Mouse (Mus musculus): ENCODE measurements at regions not wholly inside any gene's neighbourhood (a gene's known extent, or its start where the extent isn't known, plus 50 kb on each side); places are given as distances from the start of the nearest gene placed in this dataset.

GRCm38 (mm10) chr15:61395296-61395826 lies 472.5 kb upstream of the A1bg start:
- DNase-seq, result peak; percentile 39 to 61

DNA sequence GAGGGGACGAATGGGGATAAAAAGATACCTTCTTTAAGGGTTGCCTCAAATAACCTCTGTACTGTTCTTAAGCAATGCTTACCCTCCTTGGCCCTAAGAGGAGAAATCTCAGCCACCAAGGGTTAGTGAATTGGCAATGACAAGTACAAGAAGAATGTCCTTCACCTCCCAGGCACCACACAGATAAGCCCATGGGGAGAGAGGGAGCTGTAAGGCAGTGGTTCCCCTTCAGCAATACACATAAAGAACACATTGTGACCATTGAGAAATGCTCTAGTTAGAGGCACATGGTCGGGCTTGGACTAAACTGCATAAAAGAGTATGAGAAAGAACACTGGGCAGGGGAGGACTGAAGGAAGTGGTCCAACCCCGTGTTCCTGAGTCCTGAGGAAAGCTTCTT lies 457.9 kb upstream of the A1bg start:
- no peak for DNase-seq

DNA sequence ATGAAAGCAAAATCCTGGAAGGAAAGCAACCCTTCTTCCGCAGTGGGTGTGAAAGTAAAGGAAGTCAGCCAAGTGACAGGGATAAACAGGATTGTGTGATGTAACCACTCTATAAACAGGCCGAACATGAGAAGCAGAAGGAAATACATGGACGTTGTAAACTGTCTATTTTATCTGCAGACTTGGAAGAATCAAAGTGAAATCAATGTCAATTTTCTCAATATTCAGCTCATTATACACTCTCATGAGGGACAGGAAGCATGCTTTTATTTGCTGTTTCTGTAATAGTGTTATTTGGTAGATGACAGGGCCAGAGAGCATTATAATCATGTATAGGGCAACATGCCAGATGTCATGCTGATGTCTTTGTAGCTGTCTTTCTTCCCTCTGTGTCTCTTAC lies 443.5 kb upstream of the A1bg start:
- no peak for DNase-seq

DNA sequence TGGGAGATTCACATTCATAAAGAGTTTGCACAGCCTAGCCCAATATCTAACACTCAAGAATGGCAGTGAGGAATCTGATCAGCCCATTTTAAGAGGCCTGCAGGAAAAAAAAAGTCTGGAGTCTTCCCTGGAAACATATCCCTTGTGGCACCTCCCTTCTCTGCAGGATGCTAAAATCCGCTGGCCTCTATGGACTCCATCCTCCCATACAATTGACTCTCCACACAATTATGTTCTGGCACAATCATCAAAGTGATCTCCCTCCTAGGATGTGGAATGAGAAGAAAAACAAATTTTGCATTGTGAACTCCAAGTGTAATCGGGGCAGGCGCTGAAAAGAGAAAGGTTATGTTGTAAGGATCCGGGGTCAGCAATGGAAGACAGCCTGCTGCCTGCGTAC lies 442.7 kb upstream of the A1bg start:
- DNase-seq, result no peak

GRCm38 (mm10) chr15:61364461-61364860 lies 441.6 kb upstream of the A1bg start:
- no peak for DNase-seq

DNA sequence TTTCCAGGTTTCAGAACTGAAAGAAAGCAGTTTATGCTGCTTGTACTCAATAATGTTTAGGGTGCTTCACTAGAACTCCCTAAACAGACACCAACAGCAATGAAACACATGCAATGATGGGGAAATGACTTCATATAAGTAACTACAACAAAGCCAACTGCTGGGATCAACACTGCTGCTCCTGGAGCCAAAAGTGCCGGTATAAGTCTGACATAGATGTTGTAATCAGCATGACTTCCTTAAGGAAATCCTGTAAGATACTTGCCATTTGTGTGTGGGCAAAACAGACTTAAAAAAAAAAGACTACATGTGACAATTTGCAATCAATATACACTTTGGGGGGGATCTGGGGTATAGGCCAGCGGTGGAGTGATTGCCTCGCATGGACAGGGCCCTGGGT lies 438.4 kb upstream of the A1bg start:
- DNase-seq, result no peak

- DNase-seq, result no peak
Measured at GRCm38 (mm10) chr15:61355344-61355743, 432.5 kb upstream of the A1bg start.

GRCm38 (mm10) chr15:61351729-61352342 lies 429.0 kb upstream of the A1bg start:
- DNase-seq, result no peak

- DNase-seq, result no peak
Measured at GRCm38 (mm10) chr15:61345101-61345500, 422.3 kb upstream of the A1bg start.

DNA sequence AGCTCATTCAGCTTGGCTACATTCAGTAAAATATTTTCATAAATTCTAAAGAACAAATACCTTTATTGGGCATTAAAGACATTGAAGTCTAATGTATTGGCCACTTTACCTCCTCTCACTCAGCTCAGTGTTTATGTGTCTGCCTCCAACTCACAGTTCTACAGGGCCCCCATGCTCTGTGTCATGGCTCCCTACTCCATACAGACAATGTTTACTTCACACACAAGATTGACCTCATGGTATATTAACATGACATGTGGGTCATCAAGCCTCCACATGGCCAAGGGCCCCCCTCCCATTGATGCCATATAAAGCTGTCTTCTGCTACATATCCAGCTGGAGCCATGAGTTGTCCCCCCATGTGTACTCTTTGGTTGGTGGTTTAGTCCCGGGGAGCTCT lies 419.8 kb upstream of the A1bg start:
- no peak for DNase-seq

DNA sequence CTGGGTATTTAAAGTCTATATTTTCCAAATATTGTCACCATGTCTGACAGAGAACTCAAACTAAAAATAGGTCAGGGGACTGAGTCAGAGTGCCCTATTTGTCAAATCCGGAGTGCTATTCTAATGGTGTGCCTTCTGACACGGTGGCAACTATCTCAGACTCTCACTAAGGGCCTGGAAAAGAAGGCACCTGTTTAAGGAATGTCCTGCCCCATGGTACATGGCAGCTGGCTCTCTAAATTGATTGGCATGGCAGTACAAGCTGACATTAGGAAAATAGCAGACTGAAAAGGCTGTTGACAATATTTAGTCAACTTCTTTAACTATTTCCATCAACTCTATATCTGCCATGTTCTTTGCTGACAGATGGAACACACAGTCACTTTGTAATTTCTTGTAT lies 405.1 kb upstream of the A1bg start:
- no peak for DNase-seq

DNA sequence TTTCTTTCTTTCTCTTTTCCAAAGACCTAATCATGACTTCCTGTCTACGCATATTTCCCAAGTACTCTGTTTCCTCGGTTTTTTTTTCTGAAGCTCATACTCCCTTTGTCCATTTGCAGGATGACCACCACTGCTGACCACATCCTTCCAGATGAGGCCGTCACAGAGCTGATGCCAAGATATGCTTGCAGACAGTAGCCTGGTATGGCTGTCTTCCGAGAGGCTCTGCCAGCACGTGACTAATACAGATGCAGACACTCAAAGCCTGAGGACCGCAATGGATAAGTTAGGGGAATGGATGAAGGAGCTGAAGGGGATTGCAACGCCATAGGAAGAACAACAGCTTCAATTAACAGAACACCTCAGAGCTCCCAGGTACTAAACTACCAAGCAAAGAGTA lies 399.4 kb upstream of the A1bg start:
- DNase-seq, result no peak

- DNase-seq, result no peak
Measured at GRCm38 (mm10) chr15:61309452-61310165, 386.8 kb upstream of the A1bg start.

GRCm38 (mm10) chr15:61308936-61309335 lies 386.1 kb upstream of the A1bg start:
- peak in 1 of 2 experiments; percentile 4 for DNase-seq

DNA sequence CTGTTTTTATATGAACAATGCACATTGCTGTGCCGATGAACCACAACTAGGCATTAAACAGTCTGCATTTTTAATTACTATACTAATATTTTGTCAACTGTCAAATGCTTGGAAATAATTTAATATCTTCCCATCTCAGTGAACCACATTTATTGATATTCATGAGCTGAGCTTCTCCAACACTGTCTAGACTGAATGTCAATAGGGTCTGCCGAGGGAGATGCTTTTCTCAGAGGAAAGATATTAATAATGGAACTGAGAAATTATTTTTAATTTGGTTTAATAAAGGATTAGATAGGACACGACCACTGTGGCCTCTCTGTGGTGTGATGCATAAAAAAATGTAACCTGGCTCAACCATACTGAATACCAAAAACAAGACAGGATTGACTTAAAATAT lies 381.7 kb upstream of the A1bg start:
- no peak for DNase-seq

- no peak for DNase-seq
Measured at GRCm38 (mm10) chr15:61299796-61300195, 377.0 kb upstream of the A1bg start.

- no peak for DNase-seq
Measured at GRCm38 (mm10) chr15:61297447-61298208, 374.8 kb upstream of the A1bg start.

GRCm38 (mm10) chr15:61294616-61295015 lies 371.8 kb upstream of the A1bg start:
- DNase-seq, result no peak

- no peak for DNase-seq
Measured at GRCm38 (mm10) chr15:61294131-61294530, 371.3 kb upstream of the A1bg start.

- peak; percentile 31 to 45 for DNase-seq
Measured at GRCm38 (mm10) chr15:61268766-61269165, 346.0 kb upstream of the A1bg start.

- no peak for DNase-seq
Measured at GRCm38 (mm10) chr15:61259047-61259446, 336.2 kb upstream of the A1bg start.

DNA sequence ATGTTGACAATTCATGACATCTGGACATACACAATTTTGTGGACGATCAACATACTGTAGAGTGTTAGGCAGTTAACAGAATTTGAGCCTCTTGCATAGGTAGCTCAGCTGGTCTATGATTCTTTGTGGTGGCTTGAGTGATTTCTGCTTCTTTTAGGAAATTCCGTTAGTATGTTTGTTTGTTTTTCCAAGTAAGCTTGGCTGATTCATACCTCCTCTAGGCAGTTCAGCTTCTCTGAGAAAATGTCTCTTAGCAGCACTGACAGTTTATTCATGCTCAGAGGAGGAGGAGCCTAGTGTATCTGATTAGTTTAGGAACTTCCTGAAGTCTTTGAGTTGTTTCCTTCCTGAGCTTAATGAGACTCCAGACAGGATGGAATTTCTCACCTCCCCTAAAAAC lies 321.7 kb upstream of the A1bg start:
- DNase-seq, result no peak

DNA sequence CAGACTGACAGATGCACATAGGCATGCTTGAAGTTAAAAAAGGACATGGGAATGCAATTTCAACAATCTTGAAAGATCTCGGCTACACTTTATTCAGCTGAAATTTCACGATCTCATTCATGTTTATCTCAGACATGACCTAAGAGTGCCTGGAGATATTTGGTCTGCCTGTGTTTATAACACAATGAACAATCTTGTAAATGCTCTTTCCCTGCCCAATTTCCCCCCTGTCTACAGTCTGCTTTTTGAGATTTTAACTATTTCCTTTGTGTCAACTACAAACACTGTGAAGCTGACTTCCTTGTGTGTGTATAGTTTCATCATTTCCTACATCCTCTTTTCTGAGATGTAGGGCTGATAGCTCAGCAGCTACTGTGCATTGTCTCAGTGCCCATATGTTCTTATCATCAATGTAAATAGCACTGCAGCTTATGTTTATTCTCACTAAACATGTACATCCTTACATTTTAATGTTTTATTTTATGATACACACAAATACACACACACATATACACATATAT lies 319.4 kb upstream of the A1bg start:
- no peak for DNase-seq

DNA sequence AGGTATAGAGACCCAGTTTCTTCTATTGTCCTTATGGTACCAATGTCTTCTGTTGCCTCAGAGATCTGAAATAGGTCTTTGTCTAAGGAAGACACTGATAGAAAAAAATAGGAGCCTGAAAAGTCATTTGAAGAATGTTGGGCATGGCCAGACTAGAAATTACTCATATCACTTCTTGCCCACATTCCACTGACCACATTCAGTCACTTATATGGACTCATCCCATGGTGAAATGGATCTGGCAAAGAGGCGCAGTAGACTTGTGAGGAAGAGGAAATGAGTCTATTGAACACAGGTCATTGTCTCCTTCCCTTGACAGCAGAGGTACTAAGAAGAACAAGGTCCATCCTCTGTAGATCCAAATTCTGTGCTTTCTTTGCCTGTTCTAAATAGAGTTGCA lies 318.9 kb upstream of the A1bg start:
- no peak for DNase-seq
